Mouse (Mus musculus) lung, embryonic 14.5 days (tissue): Measurements from ENCODE around the gene Clptm1l. TPM values are rescaled to one million over a fixed set of nuclear protein-coding genes. Genes with fewer than 3 reads are reported as not detected.

Experiments
- ATAC-seq: fragments of 200-750 bp; cut with Nextera tagmentation; 2 replicates; pipeline ENCODE4 v1.8.0; 2017; ENCODE audit warnings: mild to moderate bottlenecking, moderate TSS enrichment, moderate library complexity; ENCODE audit not compliant: insufficient read depth
- DNase-seq: peaks from one replicate; pipeline ENCODE4 v3.0.0-alpha.2; 2015
- H3K27ac ChIP-seq: fragments of 300-500 bp; sonication (generic); 2 replicates; pipeline ENCODE4 v1.5.1; 2014; ENCODE audit warnings: low read depth, mild to moderate bottlenecking, moderate library complexity
- H3K27me3 ChIP-seq: fragments of 300-500 bp; sonication (generic); 2 replicates; pipeline ENCODE4 v1.6.1; 2014; ENCODE audit warnings: low read length, control low read depth; ENCODE audit not compliant: insufficient read depth
- H3K36me3 ChIP-seq: fragments of 300-500 bp; sonication (generic); 2 replicates; pipeline ENCODE4 v1.6.1; 2014; ENCODE audit warnings: control low read depth; ENCODE audit not compliant: insufficient read depth
- H3K4me1 ChIP-seq: fragments of 300-500 bp; sonication (generic); 2 replicates; pipeline ENCODE4 v1.6.1; 2014; ENCODE audit warnings: antibody characterized with exemption, control low read depth; ENCODE audit not compliant: insufficient read depth
- H3K4me2 ChIP-seq: fragments of 300-500 bp; sonication (generic); 2 replicates; pipeline ENCODE4 v1.6.1; 2014; ENCODE audit warnings: mild to moderate bottlenecking
- H3K4me3 ChIP-seq: fragments of 300-500 bp; sonication (generic); 2 replicates; pipeline ENCODE4 v1.5.1; 2014; ENCODE audit warnings: low read depth, low read length
- H3K9ac ChIP-seq: fragments of 300-500 bp; sonication (generic); 2 replicates; pipeline ENCODE4 v1.6.1; 2014
- H3K9me3 ChIP-seq: fragments of 300-500 bp; sonication (generic); 2 replicates; pipeline ENCODE4 v1.6.1; 2016; ENCODE audit warnings: low read depth, low read length, control low read depth
- CTCF ChIP-seq: IDR thresholded peaks from 2 replicates; pipeline ENCODE4 v1.5.1; 2016; ENCODE audit warnings: antibody characterized with exemption, low read depth
- WGBS: fragments of 180-500 bp; shearing (Covaris S2); extraction: QIAGEN DNeasy Blood & Tissue Kit; methylation state at CpG from one replicate; pipeline ENCODE4 v1.1.7; 2014; 5-methylcytosine and 5-hydroxymethylcytosine counted together
- polyA plus RNA-seq: library from polyadenylated mRNA; unstranded; fragments of >200 nt; fragmentation: Nextera tagmentation; extraction: Ambion mirVana; gene quantifications from 2 replicates; pipeline ENCODE4 v1.2.1, GENCODE M21; 2014

The Clptm1l gene
- polyA plus RNA-seq, 1 experiment from 2014 or later: 124 TPM

GRCm38 (mm10) chr13:73603046-73603445 lies 760 bp upstream of the Clptm1l start:
- Histone ChIP-seq H3K4me2 (peak overlapping the region; percentile 90), H3K9me3 (no peaks in the 10 kb centered on the region), H3K36me3 (peaks cover 23% of the 10 kb centered on the region), H3K4me1 (peaks cover 4% of the 10 kb centered on the region; the same call in 1 of the 2 replicates), H3K27ac (no peak overlapping the region), H3K9ac (peak overlapping the region; percentile 86), H3K27me3 (no peaks in the 10 kb centered on the region), H3K4me3 (peak overlapping the region; percentile 81)
- DNase-seq (no peak), ATAC-seq (no peak; the same call in 1 of the 2 replicates)
- TF ChIP-seq CTCF: no peak
- WGBS: 46% methylated on average over 4 of the region's 4 CpGs

DNA sequence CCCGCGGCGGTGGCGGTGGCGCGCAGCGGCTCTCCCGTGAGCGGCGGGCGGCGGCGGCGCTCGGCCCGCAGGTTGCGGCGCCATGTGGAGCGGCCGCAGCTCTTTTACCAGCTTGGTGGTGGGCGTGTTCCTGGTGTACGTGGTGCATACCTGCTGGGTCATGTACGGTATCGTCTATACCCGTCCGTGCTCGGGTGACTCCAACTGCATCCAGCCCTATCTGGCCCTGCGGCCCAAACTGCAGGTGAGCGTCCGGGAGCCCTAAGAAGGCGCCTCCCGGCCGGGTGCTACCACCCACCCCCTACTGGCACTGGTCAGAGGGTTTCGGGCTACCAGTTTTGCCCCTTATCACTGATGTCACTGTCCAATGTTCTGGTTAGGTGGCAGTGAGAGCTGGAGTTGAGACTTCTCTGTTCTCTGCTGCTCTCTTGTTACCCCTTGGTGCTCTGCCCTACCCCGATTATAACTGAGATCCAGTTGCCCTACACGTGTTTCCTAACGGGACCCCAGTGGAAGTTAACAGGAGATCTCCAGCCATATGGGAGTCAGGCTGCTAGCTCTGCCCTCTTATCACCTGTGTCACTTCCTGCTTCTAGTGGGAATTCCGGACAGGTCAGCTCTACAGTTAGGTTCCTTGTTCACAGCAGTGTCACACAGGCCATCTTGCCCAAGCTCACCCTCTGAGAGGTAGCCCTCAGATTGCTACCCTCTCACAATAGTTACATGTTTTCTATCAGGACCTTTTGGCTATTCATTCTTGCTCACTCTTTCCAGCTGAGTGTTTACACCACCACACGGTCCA lies 551 bp downstream of the Clptm1l start:
- no peak for TF ChIP-seq CTCF
- H3K4me3 ChIP-seq: peak overlapping the region; percentile 81
- peaks cover 36% of the 10 kb centered on the region for H3K36me3 ChIP-seq
- peak overlapping the region; percentile 76 for H3K27ac ChIP-seq
- ATAC-seq (peak; percentile 84), DNase-seq (no peak)
- peak overlapping the region; percentile 86 for H3K9ac ChIP-seq
- 3% methylated on average over 39 of the region's 39 CpGs for WGBS
- H3K4me1 ChIP-seq: peaks cover 4% of the 10 kb centered on the region; the same call in 1 of the 2 replicates
- peak overlapping the region; percentile 90 for H3K4me2 ChIP-seq
- H3K9me3 ChIP-seq: no peaks in the 10 kb centered on the region
- H3K27me3 ChIP-seq: no peaks in the 10 kb centered on the region

- Histone ChIP-seq H3K36me3 (peaks cover 83% of the 10 kb centered on the region), H3K9me3 (no peaks in the 10 kb centered on the region), H3K4me2 (no peak overlapping the region), H3K4me3 (no peak overlapping the region), H3K27ac (no peak overlapping the region), H3K4me1 (no peaks in the 10 kb centered on the region), H3K9ac (no peak overlapping the region), H3K27me3 (no peaks in the 10 kb centered on the region)
- ATAC-seq: no peak
- TF ChIP-seq CTCF: no peak
- WGBS: 92% methylated on average over 5 of the region's 5 CpGs
- no peak for DNase-seq
Observed at GRCm38 (mm10) chr13:73618406-73618805, 14.6 kb downstream of the Clptm1l start.

DNA sequence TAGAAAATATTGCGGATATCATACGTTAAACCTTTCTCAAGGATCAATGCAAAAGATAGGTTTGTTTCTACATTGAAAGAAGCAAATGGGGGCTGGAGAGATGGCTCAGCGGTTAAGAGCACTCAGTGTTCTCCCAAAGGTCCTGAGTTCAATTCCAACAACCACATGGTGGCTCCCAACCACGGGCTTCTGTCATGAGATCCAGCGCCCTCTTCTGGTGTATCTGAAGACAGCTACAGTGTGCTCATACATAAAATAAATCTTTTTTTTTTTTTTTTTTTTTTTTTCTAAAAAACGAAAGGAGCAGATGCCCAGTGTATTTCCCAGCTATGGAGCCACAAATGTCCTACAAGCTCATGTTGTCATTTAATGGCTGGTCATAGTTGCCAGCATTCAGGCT lies 16.8 kb downstream of the Clptm1l start:
- Histone ChIP-seq H3K4me3 (no peak overlapping the region), H3K4me2 (no peak overlapping the region), H3K9ac (no peak overlapping the region), H3K9me3 (no peaks in the 10 kb centered on the region), H3K27ac (no peak overlapping the region), H3K27me3 (no peaks in the 10 kb centered on the region), H3K36me3 (peaks cover 61% of the 10 kb centered on the region), H3K4me1 (no peaks in the 10 kb centered on the region)
- ATAC-seq (no peak), DNase-seq (peak; percentile 42)
- peak; percentile 31; the same call in 1 of the 2 replicates for TF ChIP-seq CTCF
- 68% methylated on average over 6 of the region's 6 CpGs for WGBS

DNA sequence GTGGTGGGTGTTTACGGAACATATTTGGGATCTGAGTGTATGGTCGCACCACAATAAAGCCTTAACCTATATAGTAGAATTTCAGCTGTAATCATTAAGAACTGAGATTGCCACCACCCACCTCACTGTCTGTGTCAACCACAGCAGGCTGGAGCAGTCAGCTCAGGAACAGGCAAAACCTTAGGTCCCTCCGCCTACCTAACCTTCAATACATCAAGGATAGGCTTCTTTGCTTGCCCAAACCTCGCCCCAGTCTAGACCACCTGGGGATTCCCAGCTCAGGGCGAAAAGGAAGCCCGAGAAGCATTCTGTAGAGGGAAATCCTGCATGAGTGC lies 22.6 kb downstream of the Clptm1l start:
- Histone ChIP-seq H3K9me3 (no peaks in the 10 kb centered on the region), H3K4me3 (peak overlapping the region; percentile 63), H3K36me3 (0 out of 2 replicates have a peak, but pooled peaks cover 7% of the 10 kb centered on the region), H3K27me3 (no peaks in the 10 kb centered on the region), H3K4me1 (peaks cover 5% of the 10 kb centered on the region; the same call in 1 of the 2 replicates), H3K27ac (no peak overlapping the region), H3K9ac (peak overlapping the region; percentile 73), H3K4me2 (peak overlapping the region; percentile 96)
- TF ChIP-seq CTCF: no peak
- ATAC-seq (no peak; the same call in 1 of the 2 replicates), DNase-seq (no peak)
- WGBS: 48% methylated on average over 6 of the region's 6 CpGs

GRCm38 (mm10) chr13:73626745-73627549 lies 23.1 kb downstream of the Clptm1l start, which contains the start of gene Tert:
TSS of gene Tert (plus strand) at chr13:73626911.
- H3K36me3 ChIP-seq: 0 out of 2 replicates have a peak, but pooled peaks cover 6% of the 10 kb centered on the region
- peak within 1 kb of the TSS; percentile 96 for H3K4me2 ChIP-seq
- peak; percentile 57 for TF ChIP-seq CTCF
- DNase-seq (peak; percentile 76), ATAC-seq (peak; percentile 85)
- H3K9me3 ChIP-seq: no peaks in the 10 kb centered on the region
- no peak within 1 kb of the TSS for H3K27ac ChIP-seq
- H3K9ac ChIP-seq: peak within 1 kb of the TSS; percentile 73
- WGBS: 11% methylated on average over 47 of the region's 47 CpGs
- H3K4me3 ChIP-seq: peak within 1 kb of the TSS; percentile 63
- H3K4me1 ChIP-seq: peaks cover 5% of the 10 kb centered on the region; the same call in 1 of the 2 replicates
- H3K27me3 ChIP-seq: no peaks in the 10 kb centered on the region
